Mouse (Mus musculus): ENCODE data around the gene Ptpn7. TPM values are rescaled to one million over a fixed set of nuclear protein-coding genes. Genes with fewer than 3 reads are reported as not detected.

Ptpn7 gene
- total RNA-seq, 4 experiments from 2014 or later = 0.12 to 0.22 (median 0.15) TPM

DNA sequence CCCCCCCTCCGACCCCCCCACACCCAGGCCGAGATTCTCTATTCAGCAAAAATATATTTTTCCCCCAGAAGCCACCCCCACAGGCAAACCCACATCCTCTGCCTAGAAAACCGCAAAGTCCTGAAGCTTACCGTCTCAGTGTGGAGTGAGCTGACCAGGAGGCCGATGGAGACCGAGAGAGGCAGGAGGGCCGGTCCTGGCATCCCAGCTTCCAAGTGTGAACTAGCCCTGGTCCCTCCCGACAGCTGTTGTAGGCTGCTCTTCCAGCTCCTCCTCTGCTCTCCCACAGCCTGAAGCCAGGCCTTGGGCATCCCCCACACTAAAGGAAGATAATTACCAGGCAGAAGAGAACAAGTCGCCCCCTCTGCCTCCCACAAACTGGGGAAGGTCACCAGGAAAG, 3.5 kb upstream of the Ptpn7 start:
- no peak for DNase-seq (ENCODE audit: low spot score in 2 of 2)

GRCm38 (mm10) chr1:135129543-135130183, 2.8 kb upstream of the Ptpn7 start:
- DNase-seq (ENCODE audit: low spot score in 2 of 2) = no peak

- DNase-seq (ENCODE audit: low spot score in 2 of 2) = no peak
These were observed 2.0 kb upstream of the Ptpn7 start for GRCm38 (mm10) chr1:135130376-135131018.

DNA sequence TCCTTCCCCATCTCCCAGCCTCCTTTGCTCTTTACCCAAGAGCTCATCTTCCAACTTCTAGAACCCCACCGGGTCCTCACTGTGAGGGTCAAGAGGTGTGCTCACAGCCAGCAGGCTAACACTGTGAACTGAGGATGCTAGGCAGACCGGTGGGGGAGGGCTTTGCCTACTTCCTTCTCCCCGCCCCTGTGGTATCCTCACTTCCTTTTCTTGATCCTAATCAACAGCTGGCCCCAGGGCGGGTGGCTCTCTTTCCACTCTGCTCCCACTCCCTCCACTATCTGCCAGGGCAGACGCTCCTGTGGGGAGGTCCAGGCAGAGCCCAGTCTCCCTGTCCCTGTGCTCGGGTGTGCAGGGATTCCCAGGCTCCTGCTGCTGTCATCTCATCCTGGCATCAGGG, 1.5 kb upstream of the Ptpn7 start:
- no peak for DNase-seq (ENCODE audit: low spot score in 2 of 2)

GRCm38 (mm10) chr1:135131560-135131959, 940 bp upstream of the Ptpn7 start:
- no peak for DNase-seq (ENCODE audit: low spot score in 2 of 2)

GRCm38 (mm10) chr1:135132893-135133369, 431 bp downstream of the Ptpn7 start:
- no peak for DNase-seq (ENCODE audit: low spot score in 2 of 2)

GRCm38 (mm10) chr1:135133678-135134435, 1.4 kb downstream of the Ptpn7 start:
- DNase-seq (ENCODE audit: low spot score in 2 of 2) = no peak

DNA sequence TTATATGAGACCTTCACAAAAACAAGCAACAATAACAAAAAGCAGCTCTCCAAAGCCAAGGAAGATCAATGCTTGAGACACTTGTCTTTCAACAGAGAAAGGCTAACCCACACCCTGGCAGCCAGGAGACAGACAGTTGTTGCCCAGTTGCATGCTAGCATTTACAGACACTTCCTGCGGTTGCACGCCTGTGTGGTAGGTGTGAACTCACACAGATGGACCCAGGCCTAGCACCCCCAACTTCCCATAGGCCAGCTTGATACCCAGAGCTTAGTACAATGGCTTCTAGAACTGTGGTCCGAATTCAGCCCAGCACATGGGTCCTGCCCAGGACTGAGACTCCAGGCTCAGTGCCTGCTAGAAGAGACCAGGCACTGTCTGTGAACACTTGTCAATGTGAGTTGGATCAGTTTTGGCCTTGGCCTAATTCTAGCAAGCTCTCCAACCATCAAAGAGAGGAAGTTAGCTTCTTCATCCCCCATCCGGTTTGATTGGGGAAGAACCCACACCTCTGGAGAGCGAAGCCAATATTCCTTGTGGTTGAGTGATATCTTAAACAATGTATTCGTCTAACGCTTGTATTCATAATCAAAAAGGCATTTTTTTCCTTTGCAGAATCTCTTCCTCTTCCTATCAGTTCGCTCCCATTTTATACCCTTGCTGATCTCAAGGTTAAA, 2.7 kb downstream of the Ptpn7 start:
- DNase-seq (ENCODE audit: low spot score in 2 of 2) = no peak

DNA sequence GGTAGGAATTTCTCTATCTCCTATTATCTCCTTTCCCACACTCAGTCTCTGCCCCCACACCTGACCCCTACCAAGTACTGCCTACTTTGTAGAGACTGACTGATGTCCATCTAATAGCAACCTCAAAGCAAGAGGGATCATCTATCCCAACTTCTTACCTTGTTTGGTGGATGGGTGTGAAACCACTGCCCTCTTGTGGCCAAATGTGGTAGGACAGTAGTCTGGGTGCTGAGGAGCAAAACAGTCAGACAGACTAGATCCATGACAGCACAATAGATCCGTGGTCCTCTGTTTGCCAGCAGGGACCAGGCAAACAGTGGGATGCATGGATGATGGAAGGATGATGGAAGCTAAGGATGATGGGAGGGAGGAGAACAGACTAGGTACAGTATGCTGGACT, 4.0 kb downstream of the Ptpn7 start:
- peak; percentile 37 to 40 for DNase-seq (ENCODE audit: low spot score in 2 of 2)

DNA sequence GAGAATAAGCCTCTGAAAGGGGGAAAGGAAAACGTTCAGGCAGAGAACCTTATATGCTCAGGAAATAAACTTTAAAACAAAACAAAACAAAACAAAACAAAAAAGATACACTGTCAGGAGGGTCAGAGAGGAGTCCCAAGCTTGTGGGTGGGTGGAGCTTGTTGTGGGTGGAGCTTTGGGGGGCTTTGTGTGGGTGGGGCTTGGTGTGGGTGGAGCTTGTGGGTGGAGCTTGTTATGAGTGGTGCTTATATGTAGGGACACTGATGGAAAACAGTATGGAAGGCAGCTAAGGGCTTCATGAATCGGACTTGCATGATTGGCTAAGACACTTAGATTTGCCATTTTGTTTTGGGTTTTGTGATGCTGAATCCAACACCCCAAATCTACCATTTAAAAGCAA, 7.4 kb downstream of the Ptpn7 start:
- DNase-seq (ENCODE audit: low spot score in 2 of 2) = no peak

DNA sequence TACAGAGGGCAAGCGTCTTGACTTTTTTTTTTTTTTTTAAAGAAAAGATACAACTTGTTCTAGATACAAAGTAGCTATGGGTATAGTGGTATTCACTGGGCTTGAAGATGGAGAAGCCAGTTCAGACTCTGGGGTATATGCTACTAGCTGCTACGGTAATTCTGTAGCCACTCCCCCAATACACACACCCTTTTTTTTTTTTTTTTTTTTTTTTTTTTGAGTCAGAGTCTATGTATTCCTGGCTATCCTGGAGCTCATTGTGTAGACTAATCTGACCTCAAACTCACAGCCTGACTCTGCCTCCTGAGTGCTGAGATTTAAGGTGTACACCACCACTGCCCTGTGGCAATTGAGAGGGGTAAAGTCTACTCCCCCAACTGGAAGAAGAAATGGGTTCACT, 10.0 kb downstream of the Ptpn7 start:
- DNase-seq (ENCODE audit: low spot score in 2 of 2) = no peak

- no peak for DNase-seq (ENCODE audit: low spot score in 2 of 2)
These were observed 11.4 kb downstream of the Ptpn7 start for GRCm38 (mm10) chr1:135143940-135144339.

GRCm38 (mm10) chr1:135146077-135146945, 13.8 kb downstream of the Ptpn7 start, which contains the start of gene Arl8a:
Arl8a (plus strand) TSS chr1:135146824.
- DNase-seq (ENCODE audit: low spot score in 2 of 2) = peak; percentile 67 to 81

GRCm38 (mm10) chr1:135146946-135147701, 14.6 kb downstream of the Ptpn7 start:
- DNase-seq (ENCODE audit: low spot score in 2 of 2) = peak; percentile 77 to 82

- no peak for DNase-seq (ENCODE audit: low spot score in 2 of 2)
These were observed 15.2 kb downstream of the Ptpn7 start for GRCm38 (mm10) chr1:135147702-135148058.

GRCm38 (mm10) chr1:135148476-135148875, 16.0 kb downstream of the Ptpn7 start:
- no peak for DNase-seq (ENCODE audit: low spot score in 2 of 2)

DNA sequence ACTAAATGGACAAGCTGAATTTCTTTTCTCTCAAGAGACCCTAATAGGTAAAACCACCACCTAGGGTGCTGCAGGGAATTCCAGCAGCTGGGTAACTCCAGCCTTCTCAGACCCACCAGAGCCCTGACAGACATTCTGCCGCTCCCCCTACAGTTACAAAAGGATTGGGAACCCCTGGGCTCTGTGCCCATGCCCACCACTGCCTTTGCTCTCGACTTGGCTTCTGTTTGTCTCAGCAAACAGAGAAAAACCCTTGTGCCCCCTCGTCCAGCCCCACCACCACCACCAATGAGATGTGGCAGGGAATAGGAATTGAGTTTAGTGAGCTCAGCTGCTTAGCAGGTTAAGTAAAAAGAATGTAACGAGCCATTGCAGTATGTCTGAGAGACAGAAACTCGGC, 16.5 kb downstream of the Ptpn7 start:
- no peak for DNase-seq (ENCODE audit: low spot score in 2 of 2)

GRCm38 (mm10) chr1:135154011-135154410, 21.5 kb downstream of the Ptpn7 start:
- no peak for DNase-seq (ENCODE audit: low spot score in 2 of 2)

GRCm38 (mm10) chr1:135154411-135154959, 22.0 kb downstream of the Ptpn7 start:
- DNase-seq (ENCODE audit: low spot score in 2 of 2) = peak; percentile 49 to 60

- no peak for DNase-seq (ENCODE audit: low spot score in 2 of 2)
These were observed 23.8 kb downstream of the Ptpn7 start for GRCm38 (mm10) chr1:135156300-135156699.

Data from gastrocnemius, adult 8-10 months (tissue).